Mouse (Mus musculus): ENCODE measurements around the gene Hist1h4f. TPM values are rescaled to one million over a fixed set of nuclear protein-coding genes. Genes with fewer than 3 reads are reported as not detected.

The Hist1h4f gene
- polyA plus RNA-seq, 1 experiment from 2014 or later, result not detected

DNA sequence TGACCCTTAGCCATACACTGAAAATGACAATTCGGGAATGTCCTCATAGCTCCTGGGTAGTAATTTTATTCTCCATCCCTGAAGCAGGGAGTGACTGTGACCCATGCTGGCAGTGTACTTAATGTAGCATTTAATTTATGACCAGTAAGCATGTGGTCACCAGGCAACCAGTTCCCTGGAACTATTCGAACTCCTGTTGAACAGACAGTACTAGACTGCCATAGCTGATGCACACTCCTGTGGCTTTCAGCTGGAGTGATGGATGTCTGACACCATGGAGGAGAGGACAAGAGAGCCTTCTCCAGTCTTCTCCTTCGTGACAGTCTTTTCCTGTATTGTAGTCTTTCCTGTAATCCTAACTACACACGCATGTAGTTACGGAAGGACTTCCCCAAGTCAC, 22.4 kb downstream of the Hist1h4f start:
- H3K4me1 ChIP-seq, result peaks cover 38% of the 10 kb centered on the region
- no peak for ATAC-seq (ENCODE audit: extremely low read depth, insufficient number of reproducible peaks, low FRiP score, low TSS enrichment)
- H3K4me3 ChIP-seq, result no peak overlapping the region
- H3K4me2 ChIP-seq, result peak overlapping the region; percentile 81
- H3K27me3 ChIP-seq (replicated peaks), result no peaks in the 10 kb centered on the region
- H3K36me3 ChIP-seq, result no peaks in the 10 kb centered on the region
- 84% methylated on average over 5 of the region's 5 CpGs for WGBS
- H3K9me3 ChIP-seq, result no peaks in the 10 kb centered on the region
- peak overlapping the region; percentile 99 for H3K27ac ChIP-seq (replicated peaks)
- peak overlapping the region; percentile 70 for H3K9ac ChIP-seq

DNA sequence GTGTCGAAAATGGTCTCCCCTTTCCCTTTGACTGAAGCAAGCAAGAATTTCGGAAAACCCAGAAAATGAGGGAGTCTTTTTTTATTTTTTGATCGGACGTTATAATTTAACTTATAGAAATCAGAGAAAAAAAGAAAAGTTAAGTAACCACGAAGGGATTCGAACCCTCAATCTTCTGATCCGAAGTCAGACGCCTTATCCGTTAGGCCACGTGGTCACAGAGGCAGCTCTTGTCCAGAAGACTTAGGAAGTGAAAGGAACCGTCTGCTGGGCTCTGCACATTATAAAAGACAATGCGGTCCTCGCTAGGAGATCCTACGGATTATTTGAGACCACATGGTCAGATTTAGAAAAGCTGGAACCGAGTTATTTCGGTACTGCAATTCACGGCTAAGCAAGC, 25.1 kb downstream of the Hist1h4f start:
- peak overlapping the region; percentile 63; the same call in 1 of the 2 replicates for H3K27ac ChIP-seq (replicated peaks)

GRCm38 (mm10) chr13:23525901-23526300, 25.5 kb downstream of the Hist1h4f start:
- Histone ChIP-seq H3K4me1 (peaks cover 30% of the 10 kb centered on the region), H3K9me3 (no peaks in the 10 kb centered on the region), H3K9ac (peak overlapping the region; percentile 78), H3K27ac (replicated peaks) (no peak overlapping the region), H3K36me3 (no peaks in the 10 kb centered on the region), H3K4me3 (peak overlapping the region; percentile 56), H3K4me2 (peak overlapping the region; percentile 71), H3K27me3 (replicated peaks) (no peaks in the 10 kb centered on the region)
- WGBS, result 2% methylated on average over 10 of the region's 10 CpGs
- no peak for ATAC-seq (ENCODE audit: extremely low read depth, insufficient number of reproducible peaks, low FRiP score, low TSS enrichment)

More for the DNA sequence above, 25.1 kb downstream of the Hist1h4f start:
- Histone ChIP-seq H3K9me3 (no peaks in the 10 kb centered on the region), H3K4me3 (peak overlapping the region; percentile 56), H3K36me3 (no peaks in the 10 kb centered on the region), H3K9ac (peak overlapping the region; percentile 78), H3K4me2 (peak overlapping the region; percentile 71), H3K27me3 (replicated peaks) (no peaks in the 10 kb centered on the region), H3K4me1 (peaks cover 26% of the 10 kb centered on the region)
- no peak for ATAC-seq (ENCODE audit: extremely low read depth, insufficient number of reproducible peaks, low FRiP score, low TSS enrichment)
- WGBS, result under 1% methylated on average over 17 of the region's 17 CpGs

- WGBS, result 13% methylated on average over 5 of the region's 5 CpGs
- ATAC-seq (ENCODE audit: extremely low read depth, insufficient number of reproducible peaks, low FRiP score, low TSS enrichment), result no peak; the same call in 1 of the 2 replicates
- Histone ChIP-seq H3K27ac (replicated peaks) (no peak overlapping the region), H3K4me3 (no peak overlapping the region), H3K9me3 (no peaks in the 10 kb centered on the region), H3K4me2 (no peak overlapping the region), H3K4me1 (peaks cover 31% of the 10 kb centered on the region), H3K9ac (no peak overlapping the region), H3K36me3 (no peaks in the 10 kb centered on the region), H3K27me3 (replicated peaks) (no peaks in the 10 kb centered on the region)
These were observed 26.8 kb downstream of the Hist1h4f start for GRCm38 (mm10) chr13:23524654-23525053.

DNA sequence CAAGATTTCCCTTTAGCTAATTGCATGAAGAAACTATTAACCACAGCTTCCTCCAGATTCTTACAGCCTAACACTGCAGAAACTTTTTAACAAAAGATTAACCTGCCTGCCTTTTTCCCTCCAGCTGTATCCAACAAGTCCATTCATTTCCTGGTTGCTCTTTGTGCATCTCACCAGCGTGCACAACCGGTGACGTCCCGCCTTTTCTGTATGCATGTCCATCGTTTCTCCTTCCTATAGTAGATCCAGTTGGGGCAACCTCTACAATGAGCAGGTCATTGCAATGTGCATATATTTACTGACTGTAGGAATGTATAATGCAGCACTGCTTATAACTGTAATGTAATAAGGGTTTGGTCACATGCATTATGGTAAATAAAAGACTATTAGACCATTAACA, 27.5 kb downstream of the Hist1h4f start:
- Histone ChIP-seq H3K27ac (replicated peaks) (no peak overlapping the region), H3K36me3 (no peaks in the 10 kb centered on the region), H3K4me2 (no peak overlapping the region), H3K27me3 (replicated peaks) (no peaks in the 10 kb centered on the region), H3K4me3 (no peak overlapping the region), H3K9ac (no peak overlapping the region), H3K9me3 (no peaks in the 10 kb centered on the region), H3K4me1 (peaks cover 28% of the 10 kb centered on the region)
- 42% methylated on average over 5 of the region's 5 CpGs for WGBS
- ATAC-seq (ENCODE audit: extremely low read depth, insufficient number of reproducible peaks, low FRiP score, low TSS enrichment), result no peak

DNA sequence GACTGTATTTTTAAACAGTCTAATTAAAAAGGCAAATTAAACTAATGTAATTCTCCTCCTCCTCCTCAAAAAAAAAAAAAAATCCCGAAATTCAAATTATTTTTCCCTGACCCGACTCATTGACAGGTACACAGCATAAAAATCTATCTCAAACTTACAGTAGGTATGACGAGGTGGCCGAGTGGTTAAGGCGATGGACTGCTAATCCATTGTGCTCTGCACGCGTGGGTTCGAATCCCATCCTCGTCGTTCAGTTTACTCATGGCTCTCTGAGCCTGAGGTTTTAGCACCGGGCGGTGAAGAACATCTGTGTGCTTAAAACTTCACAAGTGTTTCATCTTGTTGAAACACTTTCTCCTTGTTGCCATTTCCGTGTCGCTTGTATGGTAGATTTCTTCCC, 29.7 kb downstream of the Hist1h4f start:
- no peaks in the 10 kb centered on the region for H3K27me3 ChIP-seq (replicated peaks)
- WGBS, result under 1% methylated on average over 14 of the region's 14 CpGs
- no peak overlapping the region for H3K9ac ChIP-seq
- ATAC-seq (ENCODE audit: extremely low read depth, insufficient number of reproducible peaks, low FRiP score, low TSS enrichment), result no peak
- H3K36me3 ChIP-seq, result no peaks in the 10 kb centered on the region
- peaks cover 17% of the 10 kb centered on the region for H3K4me1 ChIP-seq
- H3K4me3 ChIP-seq, result peak overlapping the region; percentile 28
- H3K9me3 ChIP-seq, result no peaks in the 10 kb centered on the region
- H3K27ac ChIP-seq (replicated peaks), result no peak overlapping the region
- peak overlapping the region; percentile 59 for H3K4me2 ChIP-seq

GRCm38 (mm10) chr13:23519416-23519815, 32.0 kb downstream of the Hist1h4f start:
- ATAC-seq (ENCODE audit: extremely low read depth, insufficient number of reproducible peaks, low FRiP score, low TSS enrichment), result 0 out of 2 replicates have a peak, but pooled peaks have one; percentile 11
- WGBS, result under 1% methylated on average over 10 of the region's 10 CpGs
- Histone ChIP-seq H3K9ac (peak overlapping the region; percentile 68), H3K4me2 (peak overlapping the region; percentile 95), H3K27ac (replicated peaks) (peak overlapping the region; percentile 72), H3K4me1 (peaks cover 14% of the 10 kb centered on the region), H3K27me3 (replicated peaks) (no peaks in the 10 kb centered on the region), H3K9me3 (no peaks in the 10 kb centered on the region), H3K4me3 (peak overlapping the region; percentile 67), H3K36me3 (no peaks in the 10 kb centered on the region)

DNA sequence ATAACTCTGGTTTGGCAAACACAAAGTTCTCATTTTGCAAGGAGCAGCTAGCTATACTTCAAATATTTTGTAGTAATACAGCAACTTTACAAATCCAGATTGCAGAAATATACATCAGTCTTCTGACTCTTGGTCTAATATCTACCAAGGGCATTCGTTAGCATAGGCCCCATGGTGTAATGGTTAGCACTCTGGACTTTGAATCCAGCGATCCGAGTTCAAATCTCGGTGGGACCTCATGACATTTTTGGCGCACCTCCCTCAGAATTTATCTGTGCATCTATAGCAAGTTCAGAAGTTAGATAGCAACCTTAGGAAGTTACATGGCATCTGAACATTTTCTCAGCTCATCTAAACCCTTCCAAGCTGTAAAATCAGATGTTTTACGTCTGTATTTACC, 32.6 kb downstream of the Hist1h4f start:
- Histone ChIP-seq H3K4me1 (peaks cover 14% of the 10 kb centered on the region), H3K9me3 (no peaks in the 10 kb centered on the region), H3K4me3 (peak overlapping the region; percentile 67), H3K4me2 (peak overlapping the region; percentile 95), H3K36me3 (no peaks in the 10 kb centered on the region), H3K27me3 (replicated peaks) (no peaks in the 10 kb centered on the region), H3K27ac (replicated peaks) (peak overlapping the region; percentile 72), H3K9ac (peak overlapping the region; percentile 68)
- under 1% methylated on average over 6 of the region's 6 CpGs for WGBS
- ATAC-seq (ENCODE audit: extremely low read depth, insufficient number of reproducible peaks, low FRiP score, low TSS enrichment), result no peak

DNA sequence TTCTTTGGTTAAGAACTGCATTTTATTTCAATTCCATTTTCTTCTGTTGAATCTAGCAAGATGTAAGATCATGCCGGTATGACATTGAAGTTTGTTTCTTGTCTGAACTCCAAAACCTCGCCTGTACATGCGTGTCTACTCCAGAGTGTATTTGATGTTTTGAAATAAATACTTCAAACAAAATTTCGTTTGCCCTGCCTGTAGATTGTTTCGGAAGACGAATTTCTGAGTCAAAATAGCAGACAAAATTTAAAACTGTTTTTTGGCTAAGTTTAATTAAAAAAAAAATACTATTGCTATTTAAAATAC, 33.2 kb downstream of the Hist1h4f start:
- peak overlapping the region; percentile 67 for H3K4me3 ChIP-seq
- H3K4me1 ChIP-seq, result peaks cover 14% of the 10 kb centered on the region
- H3K27ac ChIP-seq (replicated peaks), result peak overlapping the region; percentile 62
- no peaks in the 10 kb centered on the region for H3K27me3 ChIP-seq (replicated peaks)
- under 1% methylated on average over 6 of the region's 6 CpGs for WGBS
- H3K9ac ChIP-seq, result peak overlapping the region; percentile 75
- no peaks in the 10 kb centered on the region for H3K36me3 ChIP-seq
- ATAC-seq (ENCODE audit: extremely low read depth, insufficient number of reproducible peaks, low FRiP score, low TSS enrichment), result no peak
- peak overlapping the region; percentile 95 for H3K4me2 ChIP-seq
- H3K9me3 ChIP-seq, result no peaks in the 10 kb centered on the region

GRCm38 (mm10) chr13:23517603-23518294, 33.7 kb downstream of the Hist1h4f start:
- Histone ChIP-seq H3K27ac (replicated peaks) (peak overlapping the region; percentile 80), H3K9ac (peak overlapping the region; percentile 80), H3K27me3 (replicated peaks) (no peaks in the 10 kb centered on the region), H3K4me3 (peak overlapping the region; percentile 67), H3K4me1 (peaks cover 14% of the 10 kb centered on the region), H3K9me3 (no peaks in the 10 kb centered on the region), H3K4me2 (peak overlapping the region; percentile 95), H3K36me3 (no peaks in the 10 kb centered on the region)
- peak; percentile 72; the same call in 1 of the 2 replicates for ATAC-seq (ENCODE audit: extremely low read depth, insufficient number of reproducible peaks, low FRiP score, low TSS enrichment)
- WGBS, result under 1% methylated on average over 27 of the region's 27 CpGs

GRCm38 (mm10) chr13:23516822-23517602, 34.4 kb downstream of the Hist1h4f start:
- H3K36me3 ChIP-seq, result no peaks in the 10 kb centered on the region
- peak overlapping the region; percentile 67 for H3K4me3 ChIP-seq
- no peak for ATAC-seq (ENCODE audit: extremely low read depth, insufficient number of reproducible peaks, low FRiP score, low TSS enrichment)
- peak overlapping the region; percentile 80 for H3K9ac ChIP-seq
- peaks cover 14% of the 10 kb centered on the region for H3K4me1 ChIP-seq
- peak overlapping the region; percentile 95 for H3K4me2 ChIP-seq
- no peaks in the 10 kb centered on the region for H3K27me3 ChIP-seq (replicated peaks)
- peak overlapping the region; percentile 80 for H3K27ac ChIP-seq (replicated peaks)
- WGBS, result under 1% methylated on average over 19 of the region's 19 CpGs
- no peaks in the 10 kb centered on the region for H3K9me3 ChIP-seq

Measured in heart, embryonic 13.5 days (tissue).